Mouse (Mus musculus): Measurements from ENCODE around the gene Mogat1. TPM values are rescaled to one million over a fixed set of nuclear protein-coding genes. Genes with fewer than 3 reads are reported as not detected.
"Not testable (repeated sequence)": the region's sequence is repeated elsewhere in the genome, so short reads cannot be mapped to it uniquely, and the experiment has no call there.

Gene Mogat1
- polyA plus RNA-seq, 1 experiment from 2014 or later, result 0.65 TPM

- Histone ChIP-seq H3K4me2 (replicated peaks) (no peak overlapping the region), H3K4me1 (peaks cover 4% of the 10 kb centered on the region; the same call in 1 of the 2 replicates), H3K36me3 (no peaks in the 10 kb centered on the region), H3K27ac (no peak overlapping the region), H3K4me3 (no peak overlapping the region), H3K27me3 (no peaks in the 10 kb centered on the region), H3K9ac (no peak overlapping the region), H3K9me3 (no peaks in the 10 kb centered on the region)
- WGBS, result 58% methylated on average over 5 of the region's 5 CpGs
- ATAC-seq (ENCODE audit: insufficient number of reproducible peaks, insufficient read depth, low FRiP score, low TSS enrichment), result no peak
These were observed 27.6 kb downstream of the Mogat1 start for GRCm38 (mm10) chr1:78538396-78538795.

DNA sequence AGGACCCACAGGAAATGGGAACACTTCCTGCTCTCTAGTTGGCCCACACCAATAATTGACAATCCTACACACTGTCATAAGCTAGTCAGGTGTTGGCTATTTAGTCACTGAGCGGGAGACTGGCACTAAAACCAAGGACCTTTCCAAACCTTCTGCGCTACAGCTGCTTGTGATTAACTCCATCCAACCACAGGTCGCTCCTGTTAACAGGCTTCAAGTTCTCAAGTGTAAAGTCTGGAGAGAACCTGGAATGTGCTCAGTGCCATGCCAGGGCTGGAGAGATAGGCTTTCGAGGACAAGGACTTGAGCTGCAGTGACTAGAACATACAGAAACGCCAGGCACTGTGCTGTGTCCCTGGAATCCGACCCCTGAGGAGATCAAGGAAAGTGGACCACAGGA, 28.4 kb downstream of the Mogat1 start:
- ATAC-seq (ENCODE audit: insufficient number of reproducible peaks, insufficient read depth, low FRiP score, low TSS enrichment), result no peak
- Histone ChIP-seq H3K9me3 (no peaks in the 10 kb centered on the region), H3K27me3 (no peaks in the 10 kb centered on the region), H3K9ac (no peak overlapping the region), H3K4me2 (replicated peaks) (no peak overlapping the region), H3K4me3 (no peak overlapping the region), H3K36me3 (no peaks in the 10 kb centered on the region), H3K4me1 (peaks cover 4% of the 10 kb centered on the region; the same call in 1 of the 2 replicates), H3K27ac (no peak overlapping the region)
- WGBS, result 44% methylated on average over 6 of the region's 6 CpGs

GRCm38 (mm10) chr1:78543631-78544030, 32.8 kb downstream of the Mogat1 start:
- H3K27me3 ChIP-seq; H3K27ac ChIP-seq; H3K9me3 ChIP-seq; H3K36me3 ChIP-seq; H3K4me1 ChIP-seq; H3K9ac ChIP-seq; H3K4me2 ChIP-seq (replicated peaks); H3K4me3 ChIP-seq; ATAC-seq (ENCODE audit: insufficient number of reproducible peaks, insufficient read depth, low FRiP score, low TSS enrichment): not testable (repeated sequence)
- WGBS, result 78% methylated on average over 1 of the region's 1 CpGs

DNA sequence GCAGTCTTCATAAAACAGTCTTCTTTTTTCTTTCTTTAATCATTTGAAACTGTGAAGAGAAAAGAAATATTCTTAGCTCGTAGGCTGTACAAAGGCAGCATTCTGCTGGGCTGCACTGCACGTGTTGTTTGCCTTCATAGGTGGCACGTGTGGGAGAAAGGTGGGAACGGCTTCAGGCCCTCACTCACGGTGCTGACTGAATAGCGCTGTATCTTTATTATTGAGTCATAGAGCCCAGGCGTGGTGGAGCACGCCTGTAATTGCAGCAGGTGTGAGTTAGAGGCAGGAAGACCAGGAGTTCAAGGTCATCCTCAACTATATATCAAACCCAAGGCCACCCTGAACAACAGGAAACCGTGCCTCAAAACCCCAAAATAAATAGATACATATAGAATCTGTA, 35.5 kb downstream of the Mogat1 start:
- Histone ChIP-seq H3K9ac (no peak overlapping the region), H3K4me2 (replicated peaks) (no peak overlapping the region), H3K9me3 (no peaks in the 10 kb centered on the region), H3K27me3 (no peaks in the 10 kb centered on the region), H3K36me3 (no peaks in the 10 kb centered on the region), H3K27ac (no peak overlapping the region), H3K4me3 (no peak overlapping the region), H3K4me1 (no peaks in the 10 kb centered on the region)
- no peak for ATAC-seq (ENCODE audit: insufficient number of reproducible peaks, insufficient read depth, low FRiP score, low TSS enrichment)
- 78% methylated on average over 9 of the region's 9 CpGs for WGBS

DNA sequence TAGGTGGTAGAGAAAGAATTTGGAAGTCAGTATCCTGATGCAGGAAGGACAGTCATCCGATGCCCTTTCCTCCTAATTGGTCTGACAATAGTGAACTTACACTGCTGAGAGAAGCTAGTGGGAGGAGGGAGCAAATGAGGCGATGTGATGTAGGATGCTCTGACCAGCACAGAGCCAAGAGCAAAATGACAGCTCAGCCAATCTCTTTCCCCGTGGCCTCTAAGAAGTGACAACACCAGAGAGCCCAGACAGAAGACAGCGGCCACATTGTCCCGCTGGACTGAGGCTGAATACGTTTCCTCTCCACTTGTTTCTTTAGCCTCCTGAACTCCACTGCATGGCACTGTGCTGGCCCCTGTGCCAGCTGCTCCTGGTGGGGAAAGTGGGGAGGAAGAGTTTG, 38.2 kb downstream of the Mogat1 start:
- H3K4me1 ChIP-seq, result no peaks in the 10 kb centered on the region
- no peak for ATAC-seq (ENCODE audit: insufficient number of reproducible peaks, insufficient read depth, low FRiP score, low TSS enrichment)
- H3K4me3 ChIP-seq, result no peak overlapping the region
- H3K9ac ChIP-seq, result no peak overlapping the region
- H3K36me3 ChIP-seq, result no peaks in the 10 kb centered on the region
- 28% methylated on average over 6 of the region's 6 CpGs for WGBS
- no peak overlapping the region for H3K4me2 ChIP-seq (replicated peaks)
- no peaks in the 10 kb centered on the region for H3K9me3 ChIP-seq
- H3K27ac ChIP-seq, result no peak overlapping the region
- no peaks in the 10 kb centered on the region for H3K27me3 ChIP-seq

DNA sequence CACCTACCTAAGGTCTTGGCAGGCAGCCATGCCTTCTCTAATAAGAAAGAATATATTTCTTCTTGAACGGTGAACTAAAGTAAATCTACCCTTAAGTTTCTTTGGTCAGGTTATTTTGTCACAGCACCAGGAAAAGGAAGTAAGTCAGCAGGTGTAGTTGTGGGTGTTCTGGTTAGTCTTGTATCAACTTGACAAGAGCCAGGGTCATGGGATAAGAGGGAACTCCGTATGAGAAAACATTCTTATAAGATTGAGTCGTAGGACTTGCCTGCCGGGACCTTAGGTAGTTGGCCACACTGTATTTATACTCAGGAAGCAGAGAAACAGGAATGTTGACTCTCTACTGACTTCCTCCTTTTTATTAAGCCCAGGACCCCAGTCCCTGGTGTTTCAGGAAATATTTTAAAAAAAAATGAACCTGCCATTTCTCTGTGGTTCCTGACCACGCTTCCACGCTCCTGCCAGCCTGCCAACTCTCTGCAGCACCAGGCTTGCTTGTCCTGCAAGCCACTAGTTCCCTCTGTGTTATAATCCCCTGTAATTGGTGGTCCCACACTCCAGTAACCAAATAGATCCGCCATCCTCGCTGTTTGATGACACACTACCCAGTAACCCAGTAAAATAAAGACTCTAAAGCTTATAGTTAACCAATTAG, 43.3 kb downstream of the Mogat1 start:
- H3K27ac ChIP-seq, result no peak overlapping the region
- H3K9me3 ChIP-seq, result 0 out of 2 replicates have a peak, but pooled peaks cover 8% of the 10 kb centered on the region
- no peak for ATAC-seq (ENCODE audit: insufficient number of reproducible peaks, insufficient read depth, low FRiP score, low TSS enrichment)
- H3K36me3 ChIP-seq, result no peaks in the 10 kb centered on the region
- H3K4me3 ChIP-seq, result no peak overlapping the region
- H3K4me2 ChIP-seq (replicated peaks), result no peak overlapping the region
- 68% methylated on average over 8 of the region's 8 CpGs for WGBS
- H3K27me3 ChIP-seq, result no peaks in the 10 kb centered on the region
- no peaks in the 10 kb centered on the region for H3K4me1 ChIP-seq
- H3K9ac ChIP-seq, result no peak overlapping the region

GRCm38 (mm10) chr1:78566963-78567362, 56.2 kb downstream of the Mogat1 start:
- no peak for ATAC-seq (ENCODE audit: insufficient number of reproducible peaks, insufficient read depth, low FRiP score, low TSS enrichment)
- Histone ChIP-seq H3K4me1 (peaks cover 19% of the 10 kb centered on the region), H3K9me3 (peaks cover 4% of the 10 kb centered on the region; the same call in 1 of the 2 replicates), H3K27ac (peak overlapping the region; percentile 65; the same call in 1 of the 2 replicates), H3K9ac (no peak overlapping the region), H3K4me2 (replicated peaks) (no peak overlapping the region), H3K27me3 (no peaks in the 10 kb centered on the region), H3K36me3 (no peaks in the 10 kb centered on the region), H3K4me3 (no peak overlapping the region)
- WGBS, result 62% methylated on average over 2 of the region's 2 CpGs

GRCm38 (mm10) chr1:78567421-78567820, 56.6 kb downstream of the Mogat1 start:
- Histone ChIP-seq H3K27ac (peak overlapping the region; percentile 65), H3K27me3 (no peaks in the 10 kb centered on the region), H3K9me3 (peaks cover 4% of the 10 kb centered on the region; the same call in 1 of the 2 replicates), H3K9ac (no peak overlapping the region), H3K4me1 (peaks cover 19% of the 10 kb centered on the region), H3K4me3 (no peak overlapping the region), H3K4me2 (replicated peaks) (no peak overlapping the region), H3K36me3 (no peaks in the 10 kb centered on the region)
- WGBS, result 14% methylated on average over 6 of the region's 6 CpGs
- no peak; the same call in 1 of the 2 replicates for ATAC-seq (ENCODE audit: insufficient number of reproducible peaks, insufficient read depth, low FRiP score, low TSS enrichment)

DNA sequence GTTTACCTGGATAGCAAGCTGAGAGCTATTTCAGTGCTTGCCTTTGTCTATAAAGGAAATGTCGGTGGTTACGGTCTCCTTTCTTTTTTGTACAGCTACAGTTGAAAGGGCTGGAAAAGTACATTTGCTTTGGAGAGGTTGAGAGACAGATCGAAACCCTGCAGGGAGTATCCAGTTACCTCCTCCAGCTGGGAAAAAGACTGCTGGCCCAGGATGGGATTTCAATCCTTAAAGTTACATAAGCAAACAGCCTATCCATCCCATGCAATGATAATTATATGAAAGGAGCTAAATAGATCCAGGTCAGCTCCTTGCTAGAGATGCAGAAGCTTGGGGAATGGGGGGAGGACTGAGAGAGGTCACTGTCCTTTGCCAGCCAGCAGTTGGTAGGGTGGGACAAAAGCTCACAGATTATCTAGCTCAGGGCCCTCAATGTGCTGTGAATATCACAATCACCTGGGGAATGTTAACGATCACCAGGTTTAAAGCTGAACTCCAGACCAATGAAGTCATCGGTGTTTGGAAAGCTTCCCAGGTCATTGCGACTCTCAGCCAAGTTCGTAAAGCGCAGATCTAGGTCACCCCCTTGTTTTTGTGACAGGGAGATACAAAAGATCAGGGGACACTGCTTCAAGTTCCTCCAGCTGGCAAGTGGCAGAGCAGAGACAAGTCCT, 57.2 kb downstream of the Mogat1 start:
- ATAC-seq (ENCODE audit: insufficient number of reproducible peaks, insufficient read depth, low FRiP score, low TSS enrichment), result 0 out of 2 replicates have a peak, but pooled peaks have one; percentile 58
- Histone ChIP-seq H3K4me2 (replicated peaks) (no peak overlapping the region), H3K4me3 (no peak overlapping the region), H3K27me3 (no peaks in the 10 kb centered on the region), H3K4me1 (peaks cover 19% of the 10 kb centered on the region), H3K9ac (no peak overlapping the region), H3K36me3 (no peaks in the 10 kb centered on the region), H3K9me3 (peaks cover 4% of the 10 kb centered on the region; the same call in 1 of the 2 replicates), H3K27ac (peak overlapping the region; percentile 65)
- WGBS, result 12% methylated on average over 8 of the region's 8 CpGs

GRCm38 (mm10) chr1:78569617-78570016, 58.8 kb downstream of the Mogat1 start:
- Histone ChIP-seq H3K4me3 (no peak overlapping the region), H3K9ac (no peak overlapping the region), H3K4me1 (peaks cover 19% of the 10 kb centered on the region), H3K9me3 (peaks cover 4% of the 10 kb centered on the region; the same call in 1 of the 2 replicates), H3K36me3 (no peaks in the 10 kb centered on the region), H3K4me2 (replicated peaks) (no peak overlapping the region), H3K27me3 (no peaks in the 10 kb centered on the region), H3K27ac (no peak overlapping the region)
- no peak for ATAC-seq (ENCODE audit: insufficient number of reproducible peaks, insufficient read depth, low FRiP score, low TSS enrichment)
- WGBS, result 80% methylated on average over 5 of the region's 5 CpGs

- H3K9ac ChIP-seq, result no peak overlapping the region
- ATAC-seq (ENCODE audit: insufficient number of reproducible peaks, insufficient read depth, low FRiP score, low TSS enrichment), result no peak
These were observed 74.3 kb downstream of the Mogat1 start for GRCm38 (mm10) chr1:78585080-78585479.

GRCm38 (mm10) chr1:78586986-78587385, 76.2 kb downstream of the Mogat1 start:
- H3K27me3 ChIP-seq, result no peaks in the 10 kb centered on the region
- H3K9me3 ChIP-seq, result no peaks in the 10 kb centered on the region
- H3K36me3 ChIP-seq, result no peaks in the 10 kb centered on the region
- no peak overlapping the region for H3K9ac ChIP-seq
- H3K27ac ChIP-seq, result no peak overlapping the region
- peaks cover 5% of the 10 kb centered on the region; the same call in 1 of the 2 replicates for H3K4me1 ChIP-seq
- ATAC-seq (ENCODE audit: insufficient number of reproducible peaks, insufficient read depth, low FRiP score, low TSS enrichment), result no peak
- H3K4me2 ChIP-seq (replicated peaks), result no peak overlapping the region
- 24% methylated on average over 4 of the region's 4 CpGs for whole genome bisulfite sequencing
- H3K4me3 ChIP-seq, result no peak overlapping the region

More at GRCm38 (mm10) chr1:78585080-78585479, 74.3 kb downstream of the Mogat1 start:
- Histone ChIP-seq H3K4me2 (replicated peaks) (no peak overlapping the region), H3K36me3 (no peaks in the 10 kb centered on the region), H3K9me3 (no peaks in the 10 kb centered on the region), H3K4me1 (peaks cover 5% of the 10 kb centered on the region; the same call in 1 of the 2 replicates), H3K27ac (no peak overlapping the region), H3K4me3 (no peak overlapping the region), H3K27me3 (no peaks in the 10 kb centered on the region)
- 83% methylated on average over 2 of the region's 2 CpGs for WGBS
